Mouse (Mus musculus) embryonic facial prominence, embryonic 12.5 days (tissue): ENCODE data around the gene Yy1. TPM values are rescaled to one million over a fixed set of nuclear protein-coding genes. Genes with fewer than 3 reads are reported as not detected.

Experiments
- ATAC-seq: fragments of 200-750 bp; cut with Nextera tagmentation; 2 replicates; pipeline ENCODE4 v1.8.0; 2017; ENCODE audit not compliant: insufficient number of reproducible peaks, insufficient read depth, low FRiP score, low TSS enrichment
- H3K27ac ChIP-seq: fragments of 300-500 bp; sonication (generic); 2 replicates; pipeline ENCODE4 v1.5.1; 2016; ENCODE audit warnings: mild to moderate bottlenecking
- H3K27me3 ChIP-seq: fragments of 300-500 bp; sonication (generic); 2 replicates; pipeline ENCODE4 v1.6.1; 2016; ENCODE audit warnings: mild to moderate bottlenecking, moderate library complexity
- H3K36me3 ChIP-seq: fragments of 300-500 bp; sonication (generic); 2 replicates; pipeline ENCODE4 v1.6.1; 2016; ENCODE audit warnings: mild to moderate bottlenecking
- H3K4me1 ChIP-seq: fragments of 300-500 bp; sonication (generic); 2 replicates; pipeline ENCODE4 v1.6.1; 2016
- H3K4me2 ChIP-seq: fragments of 300-500 bp; sonication (generic); replicated peaks from 2 replicates; pipeline ENCODE4 v1.6.1; 2016; ENCODE audit warnings: mild to moderate bottlenecking, moderate library complexity
- H3K4me3 ChIP-seq: fragments of 300-500 bp; sonication (generic); 2 replicates; pipeline ENCODE4 v1.5.1; 2016; ENCODE audit warnings: mild to moderate bottlenecking
- H3K9ac ChIP-seq: fragments of 300-500 bp; sonication (generic); 2 replicates; pipeline ENCODE4 v1.6.1; 2016; ENCODE audit warnings: mild to moderate bottlenecking, moderate library complexity
- H3K9me3 ChIP-seq: fragments of 300-500 bp; sonication (generic); 2 replicates; pipeline ENCODE4 v1.6.1; 2016; ENCODE audit warnings: mild to moderate bottlenecking, moderate library complexity
- WGBS: fragments of 180-500 bp; shearing (Covaris S2); methylation state at CpG from one replicate; pipeline ENCODE4 v1.1.7; 2016; 5-methylcytosine and 5-hydroxymethylcytosine counted together
- polyA plus RNA-seq: library from polyadenylated mRNA; unstranded; fragments of >200 nt; fragmentation: Nextera tagmentation; extraction: Ambion mirVana; gene quantifications from 2 replicates; pipeline ENCODE4 v1.2.1, GENCODE M21; 2016

Gene Yy1
- polyA plus RNA-seq, 1 experiment from 2014 or later = 23.2 TPM

GRCm38 (mm10) chr12:108812463-108812862 lies 19.7 kb downstream of the Yy1 start:
- 93% methylated on average over 6 of the region's 6 CpGs for WGBS
- H3K36me3 ChIP-seq = peaks cover 28% of the 10 kb centered on the region
- no peaks in the 10 kb centered on the region for H3K9me3 ChIP-seq
- no peak overlapping the region for H3K27ac ChIP-seq
- no peak overlapping the region for H3K9ac ChIP-seq
- no peak overlapping the region for H3K4me3 ChIP-seq
- 0 out of 2 replicates have a peak, but pooled peaks cover 3% of the 10 kb centered on the region for H3K4me1 ChIP-seq
- no peak overlapping the region for H3K4me2 ChIP-seq
- ATAC-seq = no peak
- no peaks in the 10 kb centered on the region for H3K27me3 ChIP-seq

- WGBS = 91% methylated on average over 6 of the region's 6 CpGs
- Histone ChIP-seq H3K27ac (no peak overlapping the region), H3K4me3 (no peak overlapping the region), H3K4me1 (0 out of 2 replicates have a peak, but pooled peaks cover 3% of the 10 kb centered on the region), H3K27me3 (no peaks in the 10 kb centered on the region), H3K9ac (no peak overlapping the region), H3K36me3 (peaks cover 33% of the 10 kb centered on the region), H3K9me3 (no peaks in the 10 kb centered on the region), H3K4me2 (no peak overlapping the region)
- no peak for ATAC-seq
These were observed 21.7 kb downstream of the Yy1 start for GRCm38 (mm10) chr12:108814470-108814869.

DNA sequence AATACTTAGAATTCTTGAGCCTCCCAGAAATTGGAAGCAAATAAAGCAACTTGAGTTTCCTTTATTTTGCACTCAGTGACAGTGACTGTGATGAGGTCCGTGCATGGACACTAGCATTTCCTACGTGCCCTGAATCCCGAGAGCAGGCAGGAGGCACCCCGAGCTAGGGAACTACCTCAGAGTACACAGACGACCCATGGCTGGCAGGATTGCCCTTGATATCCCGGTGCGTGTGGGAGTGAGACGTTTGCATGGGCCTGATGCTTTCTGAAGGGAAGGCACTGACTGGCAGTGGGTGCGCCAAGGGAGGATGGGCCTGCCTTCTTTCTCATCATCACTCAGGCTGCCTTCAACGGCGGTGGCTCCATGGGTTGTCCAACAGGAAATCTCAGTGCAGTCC lies 23.8 kb downstream of the Yy1 start:
- 83% methylated on average over 11 of the region's 11 CpGs for WGBS
- Histone ChIP-seq H3K4me2 (no peak overlapping the region), H3K27ac (no peak overlapping the region), H3K27me3 (no peaks in the 10 kb centered on the region), H3K36me3 (peaks cover 30% of the 10 kb centered on the region), H3K9me3 (no peaks in the 10 kb centered on the region), H3K9ac (no peak overlapping the region), H3K4me3 (no peak overlapping the region), H3K4me1 (0 out of 2 replicates have a peak, but pooled peaks cover 3% of the 10 kb centered on the region)
- no peak for ATAC-seq

DNA sequence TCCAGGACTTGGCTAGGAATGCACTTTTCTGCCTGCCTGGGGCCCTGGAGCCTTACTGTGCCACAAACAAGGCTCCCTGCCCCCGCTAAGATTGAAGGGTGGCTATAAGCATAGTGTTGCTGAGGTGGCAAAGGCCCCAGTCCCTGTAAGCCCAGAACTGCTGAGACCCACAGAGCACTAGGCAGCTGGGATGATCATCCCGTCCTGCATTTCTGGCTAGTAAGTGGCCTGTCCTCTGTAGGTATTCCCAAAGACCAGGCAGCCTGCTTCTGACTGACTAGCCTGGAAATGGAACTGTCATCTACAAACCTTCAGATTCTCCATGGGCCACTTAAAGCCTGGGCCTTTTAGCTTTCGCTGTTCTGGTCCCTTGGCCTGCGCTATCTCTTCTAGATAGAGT lies 27.7 kb downstream of the Yy1 start:
- no peak for ATAC-seq
- H3K27me3 ChIP-seq = no peaks in the 10 kb centered on the region

GRCm38 (mm10) chr12:108823036-108823435 lies 30.3 kb downstream of the Yy1 start:
- H3K36me3 ChIP-seq = peaks cover 27% of the 10 kb centered on the region
- ATAC-seq = no peak
- H3K27ac ChIP-seq = no peak overlapping the region
- no peak overlapping the region for H3K4me2 ChIP-seq
- 67% methylated on average over 8 of the region's 8 CpGs for WGBS
- H3K4me3 ChIP-seq = no peak overlapping the region
- no peaks in the 10 kb centered on the region for H3K4me1 ChIP-seq
- no peaks in the 10 kb centered on the region for H3K9me3 ChIP-seq
- H3K9ac ChIP-seq = no peak overlapping the region
- no peaks in the 10 kb centered on the region for H3K27me3 ChIP-seq

More for the DNA sequence above, 27.7 kb downstream of the Yy1 start:
- H3K4me3 ChIP-seq = no peak overlapping the region
- no peak overlapping the region for H3K4me2 ChIP-seq
- H3K36me3 ChIP-seq = peaks cover 26% of the 10 kb centered on the region
- no peak overlapping the region for H3K27ac ChIP-seq
- no peaks in the 10 kb centered on the region for H3K9me3 ChIP-seq
- H3K9ac ChIP-seq = no peak overlapping the region
- 93% methylated on average over 4 of the region's 4 CpGs for WGBS
- no peaks in the 10 kb centered on the region for H3K4me1 ChIP-seq

GRCm38 (mm10) chr12:108824225-108824874 lies 31.6 kb downstream of the Yy1 start:
- no peaks in the 10 kb centered on the region for H3K9me3 ChIP-seq
- H3K27me3 ChIP-seq = no peaks in the 10 kb centered on the region
- ATAC-seq = no peak
- H3K4me3 ChIP-seq = no peak overlapping the region
- H3K36me3 ChIP-seq = peaks cover 20% of the 10 kb centered on the region
- no peaks in the 10 kb centered on the region for H3K4me1 ChIP-seq
- WGBS = 90% methylated on average over 15 of the region's 15 CpGs
- H3K9ac ChIP-seq = no peak overlapping the region
- H3K4me2 ChIP-seq = no peak overlapping the region
- no peak overlapping the region for H3K27ac ChIP-seq

DNA sequence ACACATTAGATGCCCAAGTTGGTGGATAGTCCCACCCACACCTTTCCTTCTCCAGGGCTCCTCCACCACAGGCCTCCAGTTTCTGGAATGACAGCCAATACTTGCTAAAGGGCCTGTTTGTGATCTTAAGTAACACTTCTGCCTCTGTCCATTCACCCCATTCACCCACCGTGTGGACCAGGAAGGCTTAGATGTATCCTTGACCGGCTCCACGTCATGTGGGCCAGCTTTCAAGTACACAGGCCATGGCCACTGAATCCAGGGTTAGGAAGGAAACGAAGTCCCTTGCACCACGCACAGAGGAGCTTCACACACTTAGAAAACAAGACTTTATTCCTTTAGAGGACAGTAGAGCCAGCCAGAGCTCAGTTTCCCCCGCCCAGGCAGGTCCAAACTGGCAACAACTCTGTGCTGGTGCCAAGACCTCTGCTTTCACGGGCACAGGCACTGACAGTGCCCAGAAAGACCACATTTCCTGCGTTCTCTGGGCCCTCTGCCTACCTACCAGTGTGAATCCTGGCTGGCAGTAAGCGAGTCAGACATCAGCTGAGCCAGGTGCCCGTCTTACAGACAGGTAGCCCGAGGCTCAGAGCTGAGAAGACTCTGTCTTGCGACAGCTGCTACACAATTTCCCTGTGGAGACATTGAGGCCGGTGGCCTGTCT lies 32.9 kb downstream of the Yy1 start:
- H3K27me3 ChIP-seq = no peaks in the 10 kb centered on the region
- no peaks in the 10 kb centered on the region for H3K4me1 ChIP-seq
- peaks cover 20% of the 10 kb centered on the region for H3K36me3 ChIP-seq
- H3K9ac ChIP-seq = no peak overlapping the region
- 92% methylated on average over 13 of the region's 13 CpGs for WGBS
- H3K4me2 ChIP-seq = no peak overlapping the region
- ATAC-seq = no peak
- no peak overlapping the region for H3K27ac ChIP-seq
- H3K4me3 ChIP-seq = no peak overlapping the region
- no peaks in the 10 kb centered on the region for H3K9me3 ChIP-seq

- Histone ChIP-seq H3K27me3 (no peaks in the 10 kb centered on the region), H3K9ac (no peak overlapping the region), H3K36me3 (peaks cover 20% of the 10 kb centered on the region), H3K4me1 (no peaks in the 10 kb centered on the region), H3K4me3 (no peak overlapping the region), H3K4me2 (no peak overlapping the region), H3K27ac (no peak overlapping the region), H3K9me3 (no peaks in the 10 kb centered on the region)
- 95% methylated on average over 19 of the region's 19 CpGs for WGBS
- no peak for ATAC-seq
These were observed 33.6 kb downstream of the Yy1 start for GRCm38 (mm10) chr12:108826282-108826957.

GRCm38 (mm10) chr12:108826958-108827535 lies 34.3 kb downstream of the Yy1 start:
- ATAC-seq = no peak
- H3K9me3 ChIP-seq = no peaks in the 10 kb centered on the region
- 95% methylated on average over 28 of the region's 28 CpGs for WGBS
- H3K27ac ChIP-seq = no peak overlapping the region
- no peak overlapping the region for H3K9ac ChIP-seq
- no peaks in the 10 kb centered on the region for H3K27me3 ChIP-seq
- H3K36me3 ChIP-seq = peaks cover 20% of the 10 kb centered on the region
- H3K4me1 ChIP-seq = no peaks in the 10 kb centered on the region
- no peak overlapping the region for H3K4me3 ChIP-seq
- H3K4me2 ChIP-seq = no peak overlapping the region

- no peak for ATAC-seq
- no peaks in the 10 kb centered on the region for H3K9me3 ChIP-seq
- H3K27ac ChIP-seq = no peak overlapping the region
- peaks cover 20% of the 10 kb centered on the region for H3K36me3 ChIP-seq
- no peak overlapping the region for H3K4me3 ChIP-seq
- WGBS = 98% methylated on average over 6 of the region's 6 CpGs
- H3K9ac ChIP-seq = no peak overlapping the region
- H3K27me3 ChIP-seq = no peaks in the 10 kb centered on the region
- H3K4me2 ChIP-seq = no peak overlapping the region
- no peaks in the 10 kb centered on the region for H3K4me1 ChIP-seq
These were observed 34.9 kb downstream of the Yy1 start for GRCm38 (mm10) chr12:108827641-108828040.

DNA sequence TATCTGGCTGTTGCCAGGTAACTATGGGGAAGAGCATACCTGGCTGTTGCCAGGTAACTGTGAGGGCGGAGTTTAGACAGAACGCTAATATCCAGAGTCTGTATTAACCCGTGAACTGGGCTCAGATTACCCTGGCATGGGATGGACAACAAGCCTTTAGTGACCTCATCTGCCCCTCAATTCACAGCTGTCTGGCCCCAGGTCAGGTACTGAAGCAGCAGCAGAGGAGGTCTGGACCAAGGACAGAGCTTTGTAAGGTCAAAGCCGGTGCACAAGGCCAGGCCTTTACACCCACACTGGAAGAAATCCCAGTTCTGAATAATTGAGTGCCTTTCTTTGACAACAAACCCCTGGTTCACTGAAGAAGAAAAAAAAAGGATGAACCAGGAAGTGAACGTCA lies 36.9 kb downstream of the Yy1 start:
- Histone ChIP-seq H3K4me3 (no peak overlapping the region), H3K4me2 (no peak overlapping the region), H3K9me3 (no peaks in the 10 kb centered on the region), H3K27ac (no peak overlapping the region), H3K4me1 (peaks cover 5% of the 10 kb centered on the region), H3K36me3 (peaks cover 20% of the 10 kb centered on the region), H3K9ac (no peak overlapping the region), H3K27me3 (no peaks in the 10 kb centered on the region)
- no peak for ATAC-seq
- 70% methylated on average over 5 of the region's 5 CpGs for WGBS

- H3K27me3 ChIP-seq = no peaks in the 10 kb centered on the region
- WGBS = 86% methylated on average over 6 of the region's 6 CpGs
These were observed 37.6 kb downstream of the Yy1 start for GRCm38 (mm10) chr12:108830358-108830757.

More at GRCm38 (mm10) chr12:108830358-108830757, 37.6 kb downstream of the Yy1 start:
- no peak for ATAC-seq
- H3K36me3 ChIP-seq = peaks cover 20% of the 10 kb centered on the region
- H3K4me3 ChIP-seq = no peak overlapping the region
- no peak overlapping the region for H3K27ac ChIP-seq
- peaks cover 10% of the 10 kb centered on the region for H3K4me1 ChIP-seq
- no peak overlapping the region for H3K9ac ChIP-seq
- H3K4me2 ChIP-seq = no peak overlapping the region
- H3K9me3 ChIP-seq = no peaks in the 10 kb centered on the region
